Mouse (Mus musculus) ES-Bruce4 (cell line): Measurements from ENCODE around the gene Ptgis.

ENCODE experiments used
- CTCF ChIP-seq: IDR thresholded peaks from one replicate; pipeline ENCODE4 v1.8.1; 2011; ENCODE audit warnings: low read depth, low read length
- POLR2A ChIP-seq: IDR thresholded peaks from one replicate; pipeline ENCODE4 v1.8.1; 2011; ENCODE audit warnings: low read length; ENCODE audit not compliant: insufficient read depth

- TF ChIP-seq CTCF, result no peak
- no peak for TF ChIP-seq POLR2A
These were observed 41.6 kb downstream of the Ptgis start for GRCm38 (mm10) chr2:167198660-167199427.
